Mouse (Mus musculus): ENCODE measurements around the gene Map2k5. TPM values are rescaled to one million over a fixed set of nuclear protein-coding genes. Genes with fewer than 3 reads are reported as not detected.

Gene Map2k5
- polyA plus RNA-seq, 1 experiment, result 15.3 TPM

DNA sequence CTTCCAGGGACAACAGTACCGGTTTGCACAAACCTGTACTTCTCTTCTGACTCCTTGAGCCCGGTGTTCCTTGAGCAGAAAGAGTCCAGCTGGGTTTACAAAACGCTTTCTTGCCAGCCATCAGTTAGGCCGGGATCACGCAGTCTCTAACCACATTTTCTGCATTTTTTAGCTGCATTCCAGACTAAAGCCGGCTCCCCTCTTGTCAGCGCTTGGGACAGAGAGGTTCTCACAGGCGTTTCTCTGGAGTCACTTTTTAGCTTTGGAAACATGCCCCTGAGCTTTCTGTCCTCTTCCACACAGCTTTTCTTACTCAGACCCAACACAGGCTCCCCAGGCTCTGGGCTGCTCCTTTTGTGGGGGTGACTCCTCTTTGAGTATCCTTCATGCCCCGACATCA is 230.4 kb downstream of the Map2k5 start:
- Histone ChIP-seq H3K36me3 (ENCODE audit: control insufficient read depth, insufficient read depth) (no peaks in the 10 kb centered on the region), H3K4me3 (ENCODE audit: insufficient read depth, poor library complexity, severe bottlenecking) (no peak overlapping the region), H3K27me3 (ENCODE audit: control insufficient read depth, insufficient read depth, insufficient read length) (peaks cover 95% of the 10 kb centered on the region), H3ac (ENCODE audit: control insufficient read depth, insufficient read length, low read depth) (no peak overlapping the region), H3K79me2 (ENCODE audit: control insufficient read depth, insufficient read depth) (no peaks in the 10 kb centered on the region), H3K79me3 (ENCODE audit: low read depth) (no peaks in the 10 kb centered on the region)
- TF ChIP-seq CEBPB (IDR thresholded peaks at IDR 0.05; ENCODE audit: low read depth) (no peak), MYOD1 (IDR thresholded peaks at IDR 0.05; ENCODE audit: control insufficient read depth, insufficient read length, low read depth) (no peak), MYOG (IDR thresholded peaks at IDR 0.05; ENCODE audit: control insufficient read depth, extremely low read depth, insufficient read length) (no peak), FOSL1 (IDR thresholded peaks at IDR 0.05; ENCODE audit: insufficient read depth, low read length, poor library complexity, severe bottlenecking) (no peak), USF1 (IDR thresholded peaks at IDR 0.05; ENCODE audit: low read depth) (no peak), MAX (IDR thresholded peaks at IDR 0.05) (no peak), CTCF (IDR thresholded peaks at IDR 0.05; ENCODE audit: control insufficient read depth, insufficient read depth, insufficient read length) (no peak)

DNA sequence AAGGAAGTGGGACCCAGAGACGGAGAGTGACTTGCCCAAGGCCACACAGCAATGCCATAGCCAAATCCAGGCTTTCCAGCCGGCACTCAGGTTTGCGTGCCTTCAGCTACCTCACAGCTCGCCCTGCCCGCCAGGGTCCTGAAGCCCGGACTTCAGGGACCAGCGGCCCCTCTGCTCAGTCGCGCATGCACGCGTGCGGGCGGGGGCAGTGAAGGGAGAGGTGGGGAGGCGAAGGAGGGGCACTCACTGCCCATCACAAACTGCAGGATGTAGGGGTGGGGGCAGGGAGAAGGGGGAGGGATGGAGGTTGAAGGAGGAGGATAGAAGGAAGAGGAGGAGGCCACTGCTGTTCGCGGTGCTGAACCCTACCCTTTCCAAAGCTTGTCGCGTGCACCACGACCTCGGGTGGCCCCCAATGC is 230.8 kb downstream of the Map2k5 start:
- Histone ChIP-seq H3K4me3 (ENCODE audit: insufficient read depth, poor library complexity, severe bottlenecking) (no peak overlapping the region), H3K27me3 (ENCODE audit: control insufficient read depth, insufficient read depth, insufficient read length) (peaks cover 97% of the 10 kb centered on the region)
- TF ChIP-seq USF1 (IDR thresholded peaks at IDR 0.05; ENCODE audit: low read depth) (no peak), CEBPB (IDR thresholded peaks at IDR 0.05; ENCODE audit: low read depth) (no peak), MYOD1 (IDR thresholded peaks at IDR 0.05; ENCODE audit: control insufficient read depth, insufficient read length, low read depth) (no peak), MAX (IDR thresholded peaks at IDR 0.05) (no peak), MYOG (IDR thresholded peaks at IDR 0.05; ENCODE audit: control insufficient read depth, extremely low read depth, insufficient read length) (no peak), CTCF (IDR thresholded peaks at IDR 0.05; ENCODE audit: control insufficient read depth, insufficient read depth, insufficient read length) (no peak), FOSL1 (IDR thresholded peaks at IDR 0.05; ENCODE audit: insufficient read depth, low read length, poor library complexity, severe bottlenecking) (no peak)

GRCm38 (mm10) chr9:63146126-63146855 is 231.4 kb downstream of the Map2k5 start:
- TF ChIP-seq MYOG (IDR thresholded peaks at IDR 0.05; ENCODE audit: control insufficient read depth, extremely low read depth, insufficient read length) (no peak), FOSL1 (IDR thresholded peaks at IDR 0.05; ENCODE audit: insufficient read depth, low read length, poor library complexity, severe bottlenecking) (no peak)
- Histone ChIP-seq H3K79me3 (ENCODE audit: low read depth) (no peaks in the 10 kb centered on the region), H3K4me3 (ENCODE audit: insufficient read depth, poor library complexity, severe bottlenecking) (no peak overlapping the region), H3K79me2 (ENCODE audit: control insufficient read depth, insufficient read depth) (no peaks in the 10 kb centered on the region), H3K36me3 (ENCODE audit: control insufficient read depth, insufficient read depth) (no peaks in the 10 kb centered on the region), H3ac (ENCODE audit: control insufficient read depth, insufficient read length, low read depth) (no peak overlapping the region), H3K27me3 (ENCODE audit: control insufficient read depth, insufficient read depth, insufficient read length) (peaks cover 97% of the 10 kb centered on the region)

More for the DNA sequence above, 230.8 kb downstream of the Map2k5 start:
- Histone ChIP-seq H3K79me2 (ENCODE audit: control insufficient read depth, insufficient read depth) (no peaks in the 10 kb centered on the region), H3K79me3 (ENCODE audit: low read depth) (no peaks in the 10 kb centered on the region), H3K36me3 (ENCODE audit: control insufficient read depth, insufficient read depth) (no peaks in the 10 kb centered on the region), H3ac (ENCODE audit: control insufficient read depth, insufficient read length, low read depth) (no peak overlapping the region)

DNA sequence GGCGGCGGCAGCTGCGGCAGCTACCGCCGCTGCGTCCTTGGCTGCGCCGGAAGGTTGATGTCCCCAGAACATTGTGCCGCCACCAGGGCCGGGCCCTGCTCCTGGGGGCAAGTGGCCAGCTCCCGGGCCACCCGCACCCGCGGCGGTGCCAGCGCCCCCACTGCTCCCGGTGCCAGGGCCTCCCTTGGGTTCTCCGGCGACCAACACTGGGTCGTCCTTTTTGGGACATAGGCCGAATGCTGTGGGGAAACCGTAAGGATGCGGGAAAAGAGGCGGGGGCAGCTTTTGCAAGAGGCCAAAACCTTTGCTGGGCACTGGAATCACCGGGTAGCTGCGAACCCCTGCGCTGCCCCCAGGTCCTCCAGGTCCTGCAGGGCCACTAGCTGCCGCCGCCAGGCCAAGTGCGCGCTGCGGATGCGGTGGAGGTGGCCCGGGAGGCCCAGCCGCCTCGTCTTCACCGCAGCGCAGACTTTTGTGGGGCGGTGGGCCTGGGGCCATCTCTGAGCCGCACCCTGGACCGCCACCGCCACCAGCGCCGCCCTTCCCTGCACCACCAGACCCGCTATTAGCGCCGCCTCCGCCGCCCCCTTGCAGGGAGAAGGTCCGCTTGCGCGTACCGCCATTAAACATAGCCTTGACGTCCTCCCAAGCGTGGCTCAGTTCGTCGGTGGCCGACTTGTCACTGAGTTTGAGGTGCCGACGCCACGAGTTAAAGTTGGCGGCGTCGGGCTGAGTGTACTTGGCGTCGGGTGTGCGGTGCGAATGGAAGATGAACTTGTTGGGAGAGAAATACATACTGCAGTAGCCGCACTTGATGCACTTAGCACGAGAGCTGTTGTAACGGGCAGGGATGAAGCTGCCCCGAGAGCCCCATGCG is 232.2 kb downstream of the Map2k5 start:
- TF ChIP-seq MAX (IDR thresholded peaks at IDR 0.05), result no peak
- TF ChIP-seq FOSL1 (IDR thresholded peaks at IDR 0.05; ENCODE audit: insufficient read depth, low read length, poor library complexity, severe bottlenecking), result no peak
- no peak for TF ChIP-seq CTCF (IDR thresholded peaks at IDR 0.05; ENCODE audit: control insufficient read depth, insufficient read depth, insufficient read length)
- TF ChIP-seq MYOG (IDR thresholded peaks at IDR 0.05; ENCODE audit: control insufficient read depth, extremely low read depth, insufficient read length), result no peak
- no peak for TF ChIP-seq USF1 (IDR thresholded peaks at IDR 0.05; ENCODE audit: low read depth)
- no peak for TF ChIP-seq CEBPB (IDR thresholded peaks at IDR 0.05; ENCODE audit: low read depth)
- TF ChIP-seq MYOD1 (IDR thresholded peaks at IDR 0.05; ENCODE audit: control insufficient read depth, insufficient read length, low read depth), result no peak

GRCm38 (mm10) chr9:63144502-63145248 is 233.0 kb downstream of the Map2k5 start:
- H3ac ChIP-seq (ENCODE audit: control insufficient read depth, insufficient read length, low read depth), result no peak overlapping the region
- no peaks in the 10 kb centered on the region for H3K79me2 ChIP-seq (ENCODE audit: control insufficient read depth, insufficient read depth)
- H3K36me3 ChIP-seq (ENCODE audit: control insufficient read depth, insufficient read depth), result no peaks in the 10 kb centered on the region
- TF ChIP-seq MYOD1 (IDR thresholded peaks at IDR 0.05; ENCODE audit: control insufficient read depth, insufficient read length, low read depth), result no peak
- TF ChIP-seq USF1 (IDR thresholded peaks at IDR 0.05; ENCODE audit: low read depth), result no peak
- no peak for TF ChIP-seq MAX (IDR thresholded peaks at IDR 0.05)
- no peak for TF ChIP-seq CTCF (IDR thresholded peaks at IDR 0.05; ENCODE audit: control insufficient read depth, insufficient read depth, insufficient read length)
- no peak for TF ChIP-seq FOSL1 (IDR thresholded peaks at IDR 0.05; ENCODE audit: insufficient read depth, low read length, poor library complexity, severe bottlenecking)
- TF ChIP-seq MYOG (IDR thresholded peaks at IDR 0.05; ENCODE audit: control insufficient read depth, extremely low read depth, insufficient read length), result no peak
- no peak for TF ChIP-seq CEBPB (IDR thresholded peaks at IDR 0.05; ENCODE audit: low read depth)
- no peaks in the 10 kb centered on the region for H3K79me3 ChIP-seq (ENCODE audit: low read depth)
- H3K27me3 ChIP-seq (ENCODE audit: control insufficient read depth, insufficient read depth, insufficient read length), result peaks cover 97% of the 10 kb centered on the region
- H3K4me3 ChIP-seq (ENCODE audit: insufficient read depth, poor library complexity, severe bottlenecking), result no peak overlapping the region

More for the DNA sequence above, 232.2 kb downstream of the Map2k5 start:
- peaks cover 95% of the 10 kb centered on the region for H3K27me3 ChIP-seq (ENCODE audit: control insufficient read depth, insufficient read depth, insufficient read length)
- no peak overlapping the region for H3ac ChIP-seq (ENCODE audit: control insufficient read depth, insufficient read length, low read depth)
- no peak overlapping the region for H3K4me3 ChIP-seq (ENCODE audit: insufficient read depth, poor library complexity, severe bottlenecking)
- H3K36me3 ChIP-seq (ENCODE audit: control insufficient read depth, insufficient read depth), result no peaks in the 10 kb centered on the region
- no peaks in the 10 kb centered on the region for H3K79me2 ChIP-seq (ENCODE audit: control insufficient read depth, insufficient read depth)
- no peaks in the 10 kb centered on the region for H3K79me3 ChIP-seq (ENCODE audit: low read depth)
